ENCODE assay signal across 26 mouse cellular contexts in genomic region chr14:11818054-11818453, GRCm38 (mm10).
DNase-seq lines count a peak whose midpoint lies in the region; ATAC-seq and TF ChIP-seq lines count a peak whose summit lies in the region.
"Had no signal": no experiment of that assay in that cellular context is flagged by ENCODE, and none has a peak within 500 bp of the region (broad histone marks: within the 10 kb centered on the region; RNA-seq: fewer than 3 reads in every experiment).

No protein-coding gene starts in this region.

- H3K9me3 ChIP-seq in heart, postnatal 0 days (replicated peaks; ENCODE audit: control insufficient read depth, low read length) = no peaks in the 10 kb centered on the region
- no peaks in the 10 kb centered on the region for H3K9me3 ChIP-seq in kidney, postnatal 0 days (replicated peaks; ENCODE audit: low read length)
- no peaks in the 10 kb centered on the region for H3K9me3 ChIP-seq in ES-E14 (ENCODE audit: control insufficient read depth, insufficient read depth, low read depth, low read length)
- H3K9me3 ChIP-seq: embryonic facial prominence, embryonic 13.5 days; embryonic facial prominence, embryonic 15.5 days; forebrain, embryonic 10.5 days; forebrain, embryonic 12.5 days had no signal

- TF ChIP-seq CTCF in heart, postnatal 0 days (IDR thresholded peaks at IDR 0.05; ENCODE audit: low read depth) = no peak
- no peak for TF ChIP-seq CTCF in kidney, postnatal 0 days (IDR thresholded peaks at IDR 0.05; ENCODE audit: low read depth)

- intact Hi-C loops in heart, postnatal 10 days (cut with DNase I) = loop anchor here (5.0 kb wide), 1 partner anchor 319 kb away; no protein-coding TSS in a partner anchor

- H3K4me1 ChIP-seq in heart, postnatal 0 days (ENCODE audit: control insufficient read depth, insufficient read depth) = no peaks in the 10 kb centered on the region
- peaks cover 10% of the 10 kb centered on the region for H3K4me1 ChIP-seq in kidney, postnatal 0 days (replicated peaks; ENCODE audit: insufficient read depth, low read length)
- H3K4me1 ChIP-seq in ES-E14 (ENCODE audit: control insufficient read depth in 2 of 2, insufficient read depth in 2 of 2, low read length in 2 of 2, poor library complexity in 1 of 2) = peaks cover 0 to 10% of the 10 kb centered on the region in 2 experiments; a peak in 1 of 4 replicates

- H3K27me3 ChIP-seq in heart, postnatal 0 days (ENCODE audit: control insufficient read depth, insufficient read depth, low read length) = no peaks in the 10 kb centered on the region
- no peaks in the 10 kb centered on the region for H3K27me3 ChIP-seq in kidney, postnatal 0 days (ENCODE audit: insufficient read depth, low read length)
- H3K27me3 ChIP-seq: CH12.LX; embryonic facial prominence, embryonic 13.5 days; embryonic facial prominence, embryonic 15.5 days; forebrain, embryonic 12.5 days had no signal

- no peak overlapping the region for H3K4me2 ChIP-seq in heart, postnatal 0 days (ENCODE audit: low read depth, low read length)
- no peak overlapping the region for H3K4me2 ChIP-seq in kidney, postnatal 0 days (ENCODE audit: low read length)
- H3K4me2 ChIP-seq: embryonic facial prominence, embryonic 13.5 days; embryonic facial prominence, embryonic 15.5 days; forebrain, embryonic 12.5 days had no signal

- H3K36me3 ChIP-seq in heart, postnatal 0 days (replicated peaks; ENCODE audit: control insufficient read depth, insufficient read depth, low read length) = no peaks in the 10 kb centered on the region
- H3K36me3 ChIP-seq in kidney, postnatal 0 days (ENCODE audit: insufficient read depth, low read length) = no peaks in the 10 kb centered on the region
- H3K36me3 ChIP-seq in ES-E14 (ENCODE audit: control insufficient read depth, insufficient read depth, low read length, poor library complexity, severe bottlenecking) = no peaks in the 10 kb centered on the region
- H3K36me3 ChIP-seq: embryonic facial prominence, embryonic 13.5 days; embryonic facial prominence, embryonic 15.5 days; forebrain, embryonic 10.5 days; forebrain, embryonic 12.5 days had no signal

- ATAC-seq in heart, postnatal 0 days (ENCODE audit: insufficient read depth, low read depth) = no peak
- ATAC-seq in kidney, postnatal 0 days (replicated peaks; ENCODE audit: low FRiP score, low read depth) = peak; percentile 13; the same call in 1 of the 2 replicates
- ATAC-seq: CD4-positive, CD25-positive, alpha-beta regulatory T cell, adult 4 months; forebrain, embryonic 14.5 days had no signal

- in situ Hi-C loops in ES-E14 (cut with MboI; ENCODE audit: low sequenced_read_pairs in 2 of 2, unreplicated experiment in 2 of 2) = loop anchor here in 1 of 2 experiments (10.0 kb wide), 1 partner anchor 317 kb away; no protein-coding TSS in a partner anchor

- H3K27ac ChIP-seq in heart, postnatal 0 days (ENCODE audit: low read depth) = no peak overlapping the region
- H3K27ac ChIP-seq in kidney, postnatal 0 days = no peak overlapping the region
- H3K27ac ChIP-seq in ES-E14 (ENCODE audit: insufficient read depth, low read depth, low read length, poor library complexity, severe bottlenecking) = no peak overlapping the region
- H3K27ac ChIP-seq: embryonic facial prominence, embryonic 13.5 days; embryonic facial prominence, embryonic 15.5 days; forebrain, embryonic 10.5 days; forebrain, embryonic 12.5 days had no signal

- H3K9ac ChIP-seq in heart, postnatal 0 days (replicated peaks; ENCODE audit: low read depth, low read length) = no peak overlapping the region
- H3K9ac ChIP-seq in kidney, postnatal 0 days (ENCODE audit: low read depth, low read length) = no peak overlapping the region
- no peak overlapping the region for H3K9ac ChIP-seq in ES-E14 (ENCODE audit: insufficient read depth, low read depth, low read length, poor library complexity, severe bottlenecking)
- H3K9ac ChIP-seq: embryonic facial prominence, embryonic 13.5 days; embryonic facial prominence, embryonic 15.5 days; forebrain, embryonic 12.5 days had no signal

- no peak for TF ChIP-seq EP300 in heart, postnatal 0 days (IDR thresholded peaks at IDR 0.05; ENCODE audit: low read depth)

- WGBS in heart, postnatal 0 days = 92% methylated on average over 3 of the region's 3 CpGs
- WGBS in kidney, postnatal 0 days = 66% methylated on average over 3 of the region's 3 CpGs

- DNase-seq in heart, adult 11 months = peak; percentile 86
- DNase-seq in heart, postnatal 4 days = no peak
- peak; percentile 43 for DNase-seq in heart, postnatal 0 days (ENCODE audit: low spot score)
- no peak for DNase-seq in heart, postnatal 10 days
- DNase-seq in kidney, postnatal 0 days (ENCODE audit: low spot score) = no peak
- DNase-seq in kidney, postnatal 25 days = no peak
- DNase-seq in ES-E14 (ENCODE audit: low read depth, low spot score) = no peak
- DNase-seq: adrenal gland, adult 2 months; adrenal gland, postnatal 10 days; adrenal gland, postnatal 25 days; B cell, adult 2 months; cerebellum, adult 11 months; cerebellum, adult 18-20 months; cerebellum, adult 8-10 months; cerebellum, adult 9-11 months; cerebellum, postnatal 14 days; cerebellum, postnatal 36 days; embryo, embryonic 11 days had no signal

- no peak overlapping the region for H3K4me3 ChIP-seq in heart, postnatal 0 days (ENCODE audit: low read depth, low read length)
- no peak overlapping the region for H3K4me3 ChIP-seq in kidney, postnatal 0 days (replicated peaks; ENCODE audit: low read depth, low read length)
- no peak overlapping the region for H3K4me3 ChIP-seq in ES-E14 (ENCODE audit: insufficient read depth in 1 of 2, low read depth in 1 of 2, low read length in 2 of 2, poor library complexity in 1 of 2, severe bottlenecking in 1 of 2)
- H3K4me3 ChIP-seq: embryonic facial prominence, embryonic 13.5 days; embryonic facial prominence, embryonic 15.5 days; erythroblast, embryonic 14.5 days; forebrain, embryonic 10.5 days; forebrain, embryonic 12.5 days had no signal

TF ChIP-seq in ES-E14, 5 proteins besides CTCF, POLR2A, EP300 and RAD21:
- TF ChIP-seq ZNF384 (IDR thresholded peaks at IDR 0.05; ENCODE audit: low read depth, low read length) (0 out of 2 replicates have a peak, but pooled peaks have one; percentile 25), ZC3H11A (IDR thresholded peaks at IDR 0.05; ENCODE audit: borderline replicate concordance, low read depth, low read length) (no peak), HCFC1 (IDR thresholded peaks at IDR 0.05; ENCODE audit: borderline replicate concordance, insufficient read depth, low read length) (no peak)

Comparison
In these comparisons a context has a peak if more than half of its experiments do, and no peak if none do; other contexts are left out.
1. DNase-seq: peak in heart, adult 11 months (single experiment) and heart, postnatal 0 days (single experiment); none in heart, postnatal 4 days (single experiment), heart, postnatal 10 days (0 of 2), kidney, postnatal 0 days (single experiment), kidney, postnatal 25 days (0 of 2) and ES-E14 (single experiment).